In genomic region chr5:147345981-147346380, GRCm38 (mm10) we compare ENCODE assay signal across 43 mouse cellular contexts. TPM values are rescaled to one million over a fixed set of nuclear protein-coding genes. Genes with fewer than 3 reads are reported as not detected.
A peak's percentile ranks its signal among the peaks of the same experiment; 100 is the strongest.
DNase-seq lines count a peak whose midpoint lies in the region; ATAC-seq and TF ChIP-seq lines count a peak whose summit lies in the region.
"Had no signal": no experiment of that assay in that cellular context is flagged by ENCODE, and none has a peak within 500 bp of the region (broad histone marks: within the 10 kb centered on the region; RNA-seq: fewer than 3 reads in every experiment).

No protein-coding gene starts in this region.

- no peak overlapping the region for H3K4me3 ChIP-seq in forebrain, embryonic 11.5 days (ENCODE audit: low read depth, low read length)
- H3K4me3 ChIP-seq in forebrain, embryonic 13.5 days: no peak overlapping the region
- H3K4me3 ChIP-seq in midbrain, postnatal 0 days (ENCODE audit: low read depth, low read length): no peak overlapping the region
- no peak overlapping the region for H3K4me3 ChIP-seq in midbrain, embryonic 10.5 days
- H3K4me3 ChIP-seq in MEL (ENCODE audit: control insufficient read depth in 1 of 2, insufficient read depth in 1 of 2, low read depth in 2 of 2, low read length in 2 of 2): no peak overlapping the region
- H3K4me3 ChIP-seq in kidney, embryonic 16.5 days (ENCODE audit: low read length): no peak overlapping the region
- H3K4me3 ChIP-seq: embryonic facial prominence, embryonic 15.5 days; liver, embryonic 15.5 days; lung, embryonic 15.5 days; myocyte; neural tube, embryonic 12.5 days had no signal

- DNase-seq in forebrain, embryonic 11.5 days (ENCODE audit: low spot score): peak; percentile 20
- no peak for DNase-seq in midbrain, postnatal 0 days (ENCODE audit: low spot score)
- DNase-seq in midbrain, embryonic 10.5 days (ENCODE audit: low spot score): no peak
- no peak for DNase-seq in MEL (ENCODE audit: low read depth, low spot score)
- peak; percentile 29 for DNase-seq in splenic B cell, adult 2 months (ENCODE audit: low read depth, low spot score)
- DNase-seq in testis, postnatal 10 days (ENCODE audit: low spot score): no peak
- DNase-seq: adrenal gland, adult 2 months; adrenal gland, postnatal 36 days; cerebellum, adult 2 months; cerebellum, postnatal 14 days; gastrocnemius, postnatal 25 days; heart, adult 18-20 months; heart, postnatal 4 days; kidney, postnatal 36 days; layer of hippocampus, postnatal 36 days; left cerebral cortex, postnatal 4 days; right cerebral cortex, adult 18-20 months; spleen, adult 18-20 months; thymus, postnatal 25 days had no signal

- H3K27me3 ChIP-seq in forebrain, embryonic 11.5 days (ENCODE audit: control insufficient read depth, insufficient read depth, low read length): no peaks in the 10 kb centered on the region
- no peaks in the 10 kb centered on the region for H3K27me3 ChIP-seq in forebrain, embryonic 13.5 days
- no peaks in the 10 kb centered on the region for H3K27me3 ChIP-seq in midbrain, postnatal 0 days (ENCODE audit: insufficient read depth, low read length)
- no peaks in the 10 kb centered on the region for H3K27me3 ChIP-seq in midbrain, embryonic 10.5 days (ENCODE audit: low read depth, poor library complexity, severe bottlenecking)
- no peaks in the 10 kb centered on the region for H3K27me3 ChIP-seq in MEL (ENCODE audit: control insufficient read depth in 1 of 2, insufficient read depth in 2 of 2, low read length in 2 of 2)
- no peaks in the 10 kb centered on the region for H3K27me3 ChIP-seq in splenic B cell, adult 2 months (ENCODE audit: control insufficient read depth, insufficient read depth, low read length, poor library complexity, severe bottlenecking)
- no peaks in the 10 kb centered on the region for H3K27me3 ChIP-seq in kidney, embryonic 16.5 days (ENCODE audit: insufficient read depth, low read length)
- H3K27me3 ChIP-seq: embryonic facial prominence, embryonic 15.5 days; liver, embryonic 15.5 days; lung, embryonic 15.5 days; neural tube, embryonic 12.5 days; Patski had no signal

- TF ChIP-seq POLR2A in MEL (IDR thresholded peaks at IDR 0.05; ENCODE audit: control insufficient read depth in 1 of 2, insufficient read depth in 1 of 2, low read depth in 1 of 2, low read length in 2 of 2, poor library complexity in 1 of 2): no peak

- H3K27ac ChIP-seq in forebrain, embryonic 11.5 days (ENCODE audit: low read depth, low read length): no peak overlapping the region
- H3K27ac ChIP-seq in forebrain, embryonic 13.5 days: no peak overlapping the region
- H3K27ac ChIP-seq in midbrain, postnatal 0 days (ENCODE audit: low read depth, low read length): no peak overlapping the region
- H3K27ac ChIP-seq in midbrain, embryonic 10.5 days (replicated peaks): no peak overlapping the region
- H3K27ac ChIP-seq in MEL (ENCODE audit: control insufficient read depth, low read depth, low read length): no peak overlapping the region
- no peak overlapping the region for H3K27ac ChIP-seq in kidney, embryonic 16.5 days (ENCODE audit: low read length)
- H3K27ac ChIP-seq: embryonic facial prominence, embryonic 15.5 days; hindbrain, embryonic 14.5 days; liver, embryonic 15.5 days; lung, embryonic 15.5 days; neural tube, embryonic 12.5 days had no signal

- H3K4me2 ChIP-seq in forebrain, embryonic 11.5 days (ENCODE audit: low read depth, low read length, severe bottlenecking): no peak overlapping the region
- H3K4me2 ChIP-seq in forebrain, embryonic 13.5 days: no peak overlapping the region
- H3K4me2 ChIP-seq in midbrain, postnatal 0 days (ENCODE audit: low read depth, low read length, poor library complexity, severe bottlenecking): no peak overlapping the region
- H3K4me2 ChIP-seq in kidney, embryonic 16.5 days (replicated peaks; ENCODE audit: low read depth, low read length): no peak overlapping the region
- H3K4me2 ChIP-seq: embryonic facial prominence, embryonic 15.5 days; heart, embryonic 11.5 days; hindbrain, embryonic 14.5 days; liver, embryonic 15.5 days; lung, embryonic 15.5 days; midbrain, embryonic 11.5 days; neural tube, embryonic 12.5 days had no signal

- no peak for ATAC-seq in forebrain, embryonic 11.5 days (replicated peaks; ENCODE audit: low FRiP score)
- no peak for ATAC-seq in forebrain, embryonic 13.5 days
- no peak for ATAC-seq in midbrain, postnatal 0 days (ENCODE audit: low FRiP score)
- no peak for ATAC-seq in kidney, embryonic 16.5 days (ENCODE audit: low FRiP score, low TSS enrichment)
- ATAC-seq: forebrain, embryonic 14.5 days; intestine, postnatal 0 days; midbrain, embryonic 16.5 days; Patski had no signal

- no peaks in the 10 kb centered on the region for H3K79me2 ChIP-seq in MEL (ENCODE audit: control insufficient read depth, insufficient read depth, low read length, poor library complexity)

- 0 out of 2 replicates have a peak, but pooled peaks have one; percentile 2 for TF ChIP-seq CTCF in midbrain, postnatal 0 days (IDR thresholded peaks at IDR 0.05)
- peak; percentile 8 to 18 (median 9); a peak in 3 of 6 replicates for TF ChIP-seq CTCF in MEL (IDR thresholded peaks at IDR 0.05 in 2 of 3, conservative IDR thresholded peaks at IDR 0.05 in 1 of 3; ENCODE audit: control insufficient read depth in 1 of 3, insufficient read depth in 1 of 3, low read depth in 2 of 3, low read length in 3 of 3, poor library complexity in 1 of 3, severe bottlenecking in 1 of 3)

- no peaks in the 10 kb centered on the region for H3K36me3 ChIP-seq in forebrain, embryonic 11.5 days (ENCODE audit: control insufficient read depth, insufficient read depth, low read length)
- H3K36me3 ChIP-seq in forebrain, embryonic 13.5 days (ENCODE audit: poor library complexity, severe bottlenecking): no peaks in the 10 kb centered on the region
- no peaks in the 10 kb centered on the region for H3K36me3 ChIP-seq in midbrain, postnatal 0 days (ENCODE audit: insufficient read depth, low read length)
- no peaks in the 10 kb centered on the region for H3K36me3 ChIP-seq in midbrain, embryonic 10.5 days
- H3K36me3 ChIP-seq in MEL (ENCODE audit: control insufficient read depth in 1 of 2, insufficient read depth in 2 of 2, low read length in 2 of 2): no peaks in the 10 kb centered on the region
- H3K36me3 ChIP-seq in splenic B cell, adult 2 months (ENCODE audit: control insufficient read depth, insufficient read depth, low read length, poor library complexity, severe bottlenecking): no peaks in the 10 kb centered on the region
- H3K36me3 ChIP-seq in kidney, embryonic 16.5 days (ENCODE audit: insufficient read depth, low read length): no peaks in the 10 kb centered on the region
- H3K36me3 ChIP-seq: embryonic facial prominence, embryonic 15.5 days; liver, embryonic 15.5 days; lung, embryonic 15.5 days; neural tube, embryonic 12.5 days had no signal

- no peak overlapping the region for H3K9ac ChIP-seq in forebrain, embryonic 11.5 days (ENCODE audit: low read length)
- no peak overlapping the region for H3K9ac ChIP-seq in forebrain, embryonic 13.5 days
- no peak overlapping the region for H3K9ac ChIP-seq in midbrain, postnatal 0 days (replicated peaks; ENCODE audit: low read length, poor library complexity, severe bottlenecking)
- no peak overlapping the region for H3K9ac ChIP-seq in MEL (ENCODE audit: control insufficient read depth, low read depth, low read length, poor library complexity, severe bottlenecking)
- H3K9ac ChIP-seq in kidney, embryonic 16.5 days (replicated peaks; ENCODE audit: low read length): no peak overlapping the region
- H3K9ac ChIP-seq: embryonic facial prominence, embryonic 15.5 days; hindbrain, embryonic 14.5 days; liver, embryonic 15.5 days; lung, embryonic 15.5 days; neural tube, embryonic 12.5 days had no signal

- no peak for TF ChIP-seq EP300 in MEL (IDR thresholded peaks at IDR 0.05; ENCODE audit: low read depth in 1 of 2, low read length in 2 of 2)

- no peaks in the 10 kb centered on the region for H3K9me3 ChIP-seq in forebrain, embryonic 11.5 days (ENCODE audit: control insufficient read depth, low read length)
- H3K9me3 ChIP-seq in forebrain, embryonic 13.5 days (replicated peaks): no peaks in the 10 kb centered on the region
- H3K9me3 ChIP-seq in midbrain, postnatal 0 days (ENCODE audit: low read length): no peaks in the 10 kb centered on the region
- H3K9me3 ChIP-seq in midbrain, embryonic 10.5 days (replicated peaks): no peaks in the 10 kb centered on the region
- H3K9me3 ChIP-seq in MEL (replicated peaks; ENCODE audit: insufficient read depth, low read length): no peaks in the 10 kb centered on the region
- no peaks in the 10 kb centered on the region for H3K9me3 ChIP-seq in kidney, embryonic 16.5 days (ENCODE audit: low read length)
- H3K9me3 ChIP-seq: embryonic facial prominence, embryonic 15.5 days; liver, embryonic 15.5 days; lung, embryonic 15.5 days; neural tube, embryonic 12.5 days had no signal

- no peaks in the 10 kb centered on the region for H3K4me1 ChIP-seq in forebrain, embryonic 11.5 days (replicated peaks; ENCODE audit: control insufficient read depth, insufficient read depth, low read length)
- H3K4me1 ChIP-seq in forebrain, embryonic 13.5 days: no peaks in the 10 kb centered on the region
- H3K4me1 ChIP-seq in midbrain, postnatal 0 days (ENCODE audit: insufficient read depth, low read length): no peaks in the 10 kb centered on the region
- no peaks in the 10 kb centered on the region for H3K4me1 ChIP-seq in midbrain, embryonic 10.5 days
- H3K4me1 ChIP-seq in MEL (ENCODE audit: control insufficient read depth in 1 of 2, insufficient read depth in 2 of 2, low read length in 2 of 2): no peaks in the 10 kb centered on the region
- H3K4me1 ChIP-seq in kidney, embryonic 16.5 days (ENCODE audit: insufficient read depth, low read length): no peaks in the 10 kb centered on the region
- H3K4me1 ChIP-seq: embryonic facial prominence, embryonic 15.5 days; liver, embryonic 15.5 days; lung, embryonic 15.5 days; neural tube, embryonic 12.5 days had no signal

- 79% methylated on average over 1 of the region's 1 CpGs for WGBS in forebrain, embryonic 11.5 days
- WGBS in forebrain, embryonic 13.5 days: 73% methylated on average over 1 of the region's 1 CpGs
- WGBS in midbrain, postnatal 0 days: 80% methylated on average over 1 of the region's 1 CpGs
- WGBS in midbrain, embryonic 10.5 days: 73% methylated on average over 1 of the region's 1 CpGs
- WGBS in kidney, embryonic 16.5 days: 75% methylated on average over 1 of the region's 1 CpGs

- no peak; the same call in 1 of the 2 replicates for TF ChIP-seq RAD21 in MEL (IDR thresholded peaks at IDR 0.05; ENCODE audit: low read depth, low read length)

RNA-seq across cellular contexts. Expression of gene Urad, which starts 23.7 kb away (rescaled TPM):
- polyA plus RNA-seq in forebrain, embryonic 11.5 days (2014; fragmentation: Nextera tagmentation; extraction: Ambion mirVana): not detected in 2 replicates
- not detected in 2 replicates for polyA plus RNA-seq in forebrain, embryonic 13.5 days (2015; fragmentation: Nextera tagmentation; extraction: Ambion mirVana)
- not detected in 2 replicates for total RNA-seq in midbrain, postnatal 0 days (2014; rRNA removed)
- polyA plus RNA-seq in midbrain, postnatal 0 days (2015; fragmentation: Nextera tagmentation; extraction: Ambion mirVana): not detected in 2 replicates
- not detected in 2 replicates for polyA plus RNA-seq in midbrain, embryonic 10.5 days (2016; fragmentation: Nextera tagmentation; extraction: Ambion mirVana)
- not detected in 2 replicates for total RNA-seq in MEL (2012; rRNA removed)
- polyA plus RNA-seq in MEL (2012; ENCODE audit: insufficient read depth in 1 of 2, insufficient read length in 2 of 2, low read depth in 1 of 2, low replicate concordance in 2 of 2, missing spikeins in 1 of 2): not detected
- polyA plus RNA-seq in kidney, embryonic 16.5 days (2015; fragmentation: Nextera tagmentation; extraction: Ambion mirVana): not detected in 2 replicates
- total RNA-seq: gastrocnemius, adult 18-20 months; gastrocnemius, postnatal 25 days; heart, adult 18-20 months; heart, postnatal 4 days; layer of hippocampus, adult 8-10 months; layer of hippocampus, postnatal 36 days; left cerebral cortex, postnatal 4 days; megakaryocyte progenitor cell, adult 5-6 weeks had no signal
- polyA plus RNA-seq: C2C12; cerebellum, adult 2 months; cortical plate, adult 2 months; embryonic facial prominence, embryonic 15.5 days; forebrain, embryonic 14.5 days; heart, embryonic 11.5 days; heart, postnatal 0 days; hindbrain, embryonic 14.5 days; kidney, embryonic 14.5 days; limb, embryonic 14.5 days; lung, embryonic 15.5 days; midbrain, embryonic 11.5 days; midbrain, embryonic 16.5 days; myocyte; neural tube, embryonic 12.5 days; Patski; stomach, embryonic 14.5 days; testis, adult 2 months had no signal

RNA-seq across cellular contexts. Expression of gene Cdx2, which starts 38.9 kb away (rescaled TPM):
- polyA plus RNA-seq in forebrain, embryonic 11.5 days (2014; fragmentation: Nextera tagmentation; extraction: Ambion mirVana): not detected in 2 replicates
- not detected in 2 replicates for polyA plus RNA-seq in forebrain, embryonic 13.5 days (2015; fragmentation: Nextera tagmentation; extraction: Ambion mirVana)
- not detected in 2 replicates for total RNA-seq in midbrain, postnatal 0 days (2014; rRNA removed)
- not detected in 2 replicates for polyA plus RNA-seq in midbrain, postnatal 0 days (2015; fragmentation: Nextera tagmentation; extraction: Ambion mirVana)
- polyA plus RNA-seq in midbrain, embryonic 10.5 days (2016; fragmentation: Nextera tagmentation; extraction: Ambion mirVana): not detected in 2 replicates
- not detected in 2 replicates for total RNA-seq in MEL (2012; rRNA removed)
- not detected for polyA plus RNA-seq in MEL (2012; ENCODE audit: insufficient read depth in 1 of 2, insufficient read length in 2 of 2, low read depth in 1 of 2, low replicate concordance in 2 of 2, missing spikeins in 1 of 2)
- not detected in 2 replicates for polyA plus RNA-seq in kidney, embryonic 16.5 days (2015; fragmentation: Nextera tagmentation; extraction: Ambion mirVana)
- total RNA-seq: adrenal gland, adult 2 months; adrenal gland, postnatal 36 days; gastrocnemius, adult 18-20 months; gastrocnemius, postnatal 25 days; heart, adult 18-20 months; heart, postnatal 4 days; layer of hippocampus, adult 8-10 months; layer of hippocampus, postnatal 36 days; left cerebral cortex, postnatal 4 days; megakaryocyte progenitor cell, adult 5-6 weeks had no signal
- polyA plus RNA-seq: adrenal gland, adult 2 months; C2C12; cerebellum, adult 2 months; cortical plate, adult 2 months; embryonic facial prominence, embryonic 15.5 days; forebrain, embryonic 14.5 days; heart, embryonic 11.5 days; heart, postnatal 0 days; hindbrain, embryonic 14.5 days; kidney, embryonic 14.5 days; liver, embryonic 15.5 days; lung, embryonic 15.5 days; midbrain, embryonic 11.5 days; midbrain, embryonic 16.5 days; myocyte; neural tube, embryonic 12.5 days; testis, adult 2 months had no signal

RNA-seq across cellular contexts. Expression of gene Flt3, which starts 54.3 kb away (rescaled TPM):
- polyA plus RNA-seq in forebrain, embryonic 11.5 days (2014; fragmentation: Nextera tagmentation; extraction: Ambion mirVana): 0.08 TPM in 1 of 2 replicates, not detected in the other
- polyA plus RNA-seq in forebrain, embryonic 13.5 days (2015; fragmentation: Nextera tagmentation; extraction: Ambion mirVana): 0.04 and 0.08 TPM in 2 replicates
- total RNA-seq in midbrain, postnatal 0 days (2014; rRNA removed): 2.5 and 2.6 TPM in 2 replicates
- 2.0 TPM in 2 replicates for polyA plus RNA-seq in midbrain, postnatal 0 days (2015; fragmentation: Nextera tagmentation; extraction: Ambion mirVana)
- 0.02 and 0.12 TPM in 2 replicates for polyA plus RNA-seq in midbrain, embryonic 10.5 days (2016; fragmentation: Nextera tagmentation; extraction: Ambion mirVana)
- not detected in 2 replicates for total RNA-seq in MEL (2012; rRNA removed)
- under 1 TPM in 1 of 2 experiments, not detected in 1; 0.01 TPM for polyA plus RNA-seq in MEL (2012; ENCODE audit: insufficient read depth in 1 of 2, insufficient read length in 2 of 2, low read depth in 1 of 2, low replicate concordance in 2 of 2, missing spikeins in 1 of 2)
- 0.06 and 0.24 TPM in 2 replicates for polyA plus RNA-seq in kidney, embryonic 16.5 days (2015; fragmentation: Nextera tagmentation; extraction: Ambion mirVana)
- total RNA-seq: gastrocnemius, postnatal 25 days; heart, postnatal 4 days had no signal
- polyA plus RNA-seq: kidney, embryonic 14.5 days had no signal

Comparison
In these comparisons a context has a peak if more than half of its experiments do, and no peak if none do; other contexts are left out.
1. DNase-seq: peak in forebrain, embryonic 11.5 days (single experiment) and splenic B cell, adult 2 months (single experiment); none in midbrain, postnatal 0 days (single experiment), midbrain, embryonic 10.5 days (single experiment), MEL (single experiment) and testis, postnatal 10 days (single experiment).